Mouse (Mus musculus) intestine, embryonic 14.5 days (tissue): Measurements from ENCODE around the gene Get4. TPM values are rescaled to one million over a fixed set of nuclear protein-coding genes. Genes with fewer than 3 reads are reported as not detected.

Experiments
- ATAC-seq: fragments of 200-750 bp; cut with Nextera tagmentation; replicated peaks from 2 replicates; pipeline ENCODE4 v1.8.0; 2017; ENCODE audit warnings: low read depth, moderate number of reproducible peaks, moderate TSS enrichment, moderate library complexity; ENCODE audit not compliant: low FRiP score, low TSS enrichment
- DNase-seq: peaks from one replicate; pipeline ENCODE4 v3.0.0-alpha.2; 2018; ENCODE audit warnings: low spot score
- H3K27ac ChIP-seq: fragments of 300-500 bp; sonication (generic); 2 replicates; pipeline ENCODE4 v1.5.1; 2014; ENCODE audit warnings: low read depth, mild to moderate bottlenecking, control low read depth
- H3K27me3 ChIP-seq: fragments of 300-500 bp; sonication (generic); replicated peaks from 2 replicates; pipeline ENCODE4 v1.6.1; 2014; ENCODE audit warnings: low read length, control low read depth; ENCODE audit not compliant: control insufficient read depth, insufficient read depth
- H3K36me3 ChIP-seq: fragments of 300-500 bp; sonication (generic); 2 replicates; pipeline ENCODE4 v1.6.1; 2014; ENCODE audit warnings: low read length, control low read depth; ENCODE audit not compliant: control insufficient read depth, insufficient read depth
- H3K4me1 ChIP-seq: fragments of 300-500 bp; sonication (generic); replicated peaks from 2 replicates; pipeline ENCODE4 v1.6.1; 2014; ENCODE audit warnings: low read length, control low read depth, mixed read lengths; ENCODE audit not compliant: control insufficient read depth, insufficient read depth
- H3K4me2 ChIP-seq: fragments of 300-500 bp; sonication (generic); 2 replicates; pipeline ENCODE4 v1.6.1; 2014; ENCODE audit warnings: low read length
- H3K4me3 ChIP-seq: fragments of 300-500 bp; sonication (generic); 2 replicates; pipeline ENCODE4 v1.5.1; 2014; ENCODE audit warnings: low read depth, low read length, control low read depth, mixed read lengths
- H3K9ac ChIP-seq: fragments of 300-500 bp; sonication (generic); 2 replicates; pipeline ENCODE4 v1.6.1; 2014; ENCODE audit warnings: mild to moderate bottlenecking, low read length
- H3K9me3 ChIP-seq: fragments of 300-500 bp; sonication (generic); 2 replicates; pipeline ENCODE4 v1.6.1; 2016; ENCODE audit warnings: low read length, control low read depth; ENCODE audit not compliant: control insufficient read depth
- WGBS: fragments of 180-500 bp; shearing (Covaris S2); extraction: QIAGEN DNeasy Blood & Tissue Kit; methylation state at CpG from one replicate; pipeline ENCODE4 v1.1.7; 2014; 5-methylcytosine and 5-hydroxymethylcytosine counted together
- polyA plus RNA-seq: library from polyadenylated mRNA; unstranded; fragments of >200 nt; fragmentation: Nextera tagmentation; extraction: Ambion mirVana; gene quantifications from 2 replicates; pipeline ENCODE4 v1.2.1, GENCODE M21; 2014

Get4 gene
- polyA plus RNA-seq, 1 experiment from 2014 or later = 152 TPM

- no peaks in the 10 kb centered on the region for H3K27me3 ChIP-seq
- no peak overlapping the region for H3K4me2 ChIP-seq
- H3K27ac ChIP-seq = no peak overlapping the region
- ATAC-seq (0 out of 2 replicates have a peak, but pooled peaks have one; percentile 64), DNase-seq (peak; percentile 96)
- peaks cover 19% of the 10 kb centered on the region for H3K4me1 ChIP-seq
- H3K9ac ChIP-seq = no peak overlapping the region
- H3K9me3 ChIP-seq = no peaks in the 10 kb centered on the region
- 3% methylated on average over 15 of the region's 15 CpGs for WGBS
- no peak overlapping the region for H3K4me3 ChIP-seq
- no peaks in the 10 kb centered on the region for H3K36me3 ChIP-seq
Observed at GRCm38 (mm10) chr5:139282191-139282590, 30.1 kb downstream of the Get4 start.

GRCm38 (mm10) chr5:139283460-139284180, 31.5 kb downstream of the Get4 start:
- Histone ChIP-seq H3K27me3 (no peaks in the 10 kb centered on the region), H3K4me3 (no peak overlapping the region), H3K27ac (no peak overlapping the region), H3K9me3 (no peaks in the 10 kb centered on the region), H3K36me3 (no peaks in the 10 kb centered on the region), H3K4me1 (peaks cover 19% of the 10 kb centered on the region), H3K9ac (no peak overlapping the region), H3K4me2 (no peak overlapping the region)
- WGBS = 95% methylated on average over 14 of the region's 14 CpGs
- ATAC-seq (no peak), DNase-seq (no peak)

GRCm38 (mm10) chr5:139285383-139286067, 33.4 kb downstream of the Get4 start:
- DNase-seq = no peak
- peak; percentile 33; the same call in 1 of the 2 replicates for ATAC-seq
- Histone ChIP-seq H3K27me3 (no peaks in the 10 kb centered on the region), H3K9me3 (no peaks in the 10 kb centered on the region), H3K4me2 (no peak overlapping the region), H3K4me1 (peaks cover 19% of the 10 kb centered on the region), H3K9ac (no peak overlapping the region), H3K27ac (0 out of 2 replicates have a peak overlapping the region, but pooled peaks have one; percentile 34), H3K4me3 (no peak overlapping the region), H3K36me3 (no peaks in the 10 kb centered on the region)
- WGBS = 50% methylated on average over 8 of the region's 8 CpGs

DNA sequence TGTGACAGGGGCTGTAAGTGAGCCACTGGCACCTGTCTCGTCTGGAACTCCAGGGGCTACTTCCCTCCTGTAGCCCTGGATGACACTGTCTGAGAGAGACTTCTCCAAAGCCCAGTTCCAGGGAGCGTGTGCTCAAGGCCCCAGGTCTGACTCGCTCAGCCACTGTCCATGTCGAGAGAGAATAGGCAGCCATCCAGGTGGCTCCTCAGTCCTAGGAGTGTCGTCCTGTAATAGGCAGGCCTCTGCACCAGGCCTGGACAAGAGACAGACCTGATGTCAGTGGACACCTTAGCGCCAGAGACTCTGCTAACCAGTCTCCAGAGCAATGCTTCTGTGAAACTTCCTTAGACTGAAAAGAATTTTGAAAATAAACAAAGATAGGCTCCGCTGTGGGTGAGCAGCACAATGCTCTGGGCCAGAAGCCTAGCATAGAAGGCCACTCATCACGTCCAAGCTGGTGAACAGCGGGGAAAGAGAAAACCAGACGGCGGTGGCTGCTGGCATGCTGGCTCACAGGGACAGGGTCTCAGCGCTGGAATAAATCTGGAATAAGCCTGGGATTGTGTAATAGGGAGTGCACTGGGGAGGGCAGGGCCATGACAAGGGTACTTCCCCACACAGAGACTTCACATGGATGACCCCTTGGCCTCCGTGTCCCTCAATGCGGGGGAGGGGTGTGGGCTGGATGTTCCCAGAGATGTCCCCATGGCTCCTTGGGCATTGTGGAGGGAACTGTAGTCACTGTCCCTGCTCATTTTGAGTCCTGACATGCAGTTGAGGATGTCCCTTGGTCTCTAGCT, 34.2 kb downstream of the Get4 start:
- ATAC-seq (peak; percentile 14; the same call in 1 of the 2 replicates), DNase-seq (no peak)
- Histone ChIP-seq H3K27ac (peak overlapping the region; percentile 34; the same call in 1 of the 2 replicates), H3K9ac (no peak overlapping the region; the same call in 1 of the 2 replicates), H3K9me3 (no peaks in the 10 kb centered on the region), H3K4me2 (no peak overlapping the region), H3K4me1 (peaks cover 19% of the 10 kb centered on the region), H3K27me3 (no peaks in the 10 kb centered on the region), H3K36me3 (no peaks in the 10 kb centered on the region), H3K4me3 (no peak overlapping the region)
- WGBS = 33% methylated on average over 14 of the region's 14 CpGs

DNA sequence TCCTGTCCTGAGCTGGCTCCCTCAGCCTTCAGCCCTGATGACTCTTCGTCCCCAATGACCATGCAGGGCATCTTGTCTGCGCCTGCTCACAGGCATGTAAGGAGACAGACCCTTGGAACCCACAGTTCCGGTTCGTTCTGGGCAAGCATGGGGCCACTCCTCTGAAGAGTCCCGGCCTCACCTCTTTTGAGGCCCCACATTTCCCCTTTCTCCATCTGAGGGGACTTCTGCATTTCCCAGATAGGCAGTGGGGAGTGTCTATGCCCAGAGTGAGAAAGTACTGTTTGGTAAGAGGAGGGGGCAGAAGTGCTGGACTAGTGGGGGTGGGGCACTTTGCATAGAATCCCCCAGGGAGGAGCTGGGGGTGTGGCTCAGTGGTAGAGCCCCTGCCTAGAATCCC, 35.0 kb downstream of the Get4 start:
- H3K36me3 ChIP-seq = no peaks in the 10 kb centered on the region
- ATAC-seq (no peak), DNase-seq (no peak)
- no peak overlapping the region for H3K4me2 ChIP-seq
- H3K4me1 ChIP-seq = peaks cover 19% of the 10 kb centered on the region
- no peak overlapping the region for H3K4me3 ChIP-seq
- H3K27me3 ChIP-seq = no peaks in the 10 kb centered on the region
- no peaks in the 10 kb centered on the region for H3K9me3 ChIP-seq
- no peak overlapping the region for H3K9ac ChIP-seq
- peak overlapping the region; percentile 34; the same call in 1 of the 2 replicates for H3K27ac ChIP-seq
- 81% methylated on average over 5 of the region's 5 CpGs for WGBS

GRCm38 (mm10) chr5:139287787-139288186, 35.7 kb downstream of the Get4 start:
- Histone ChIP-seq H3K4me2 (no peak overlapping the region), H3K36me3 (no peaks in the 10 kb centered on the region), H3K27me3 (no peaks in the 10 kb centered on the region), H3K4me1 (peaks cover 19% of the 10 kb centered on the region), H3K9ac (no peak overlapping the region), H3K9me3 (no peaks in the 10 kb centered on the region), H3K4me3 (no peak overlapping the region), H3K27ac (no peak overlapping the region)
- no peak for ATAC-seq
- 92% methylated on average over 4 of the region's 4 CpGs for WGBS
- no peak for DNase-seq

DNA sequence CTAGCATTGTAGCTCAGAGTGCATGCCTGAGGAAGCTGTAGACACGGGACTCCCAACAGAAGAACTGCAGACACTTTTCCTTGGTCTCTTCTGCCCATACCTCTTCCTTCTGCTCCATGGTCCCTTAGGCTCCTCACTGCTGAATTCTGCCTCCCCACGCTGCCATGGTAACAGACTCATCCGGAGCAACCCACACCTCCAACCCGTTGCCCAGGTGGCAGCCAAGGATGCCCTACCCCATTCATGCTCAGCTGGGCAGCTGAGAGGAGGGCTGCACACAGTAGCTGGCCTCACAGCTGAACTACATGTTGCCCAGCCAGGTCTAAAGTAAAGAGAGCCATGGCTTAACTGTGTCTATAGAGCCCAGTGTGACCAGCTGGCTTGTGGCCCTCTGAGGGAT, 36.5 kb downstream of the Get4 start:
- Histone ChIP-seq H3K9ac (no peak overlapping the region), H3K9me3 (no peaks in the 10 kb centered on the region), H3K4me1 (peaks cover 19% of the 10 kb centered on the region), H3K4me3 (no peak overlapping the region), H3K4me2 (no peak overlapping the region), H3K27ac (no peak overlapping the region), H3K27me3 (no peaks in the 10 kb centered on the region), H3K36me3 (no peaks in the 10 kb centered on the region)
- DNase-seq (no peak), ATAC-seq (no peak)
- 83% methylated on average over 4 of the region's 4 CpGs for WGBS

- no peak overlapping the region for H3K9ac ChIP-seq
- no peak overlapping the region for H3K4me3 ChIP-seq
- H3K27ac ChIP-seq = no peak overlapping the region
- H3K27me3 ChIP-seq = no peaks in the 10 kb centered on the region
- no peak for DNase-seq
- 84% methylated on average over 12 of the region's 12 CpGs for WGBS
- H3K36me3 ChIP-seq = no peaks in the 10 kb centered on the region
- peaks cover 12% of the 10 kb centered on the region for H3K4me1 ChIP-seq
- ATAC-seq = no peak
- H3K4me2 ChIP-seq = no peak overlapping the region
- no peaks in the 10 kb centered on the region for H3K9me3 ChIP-seq
Observed at GRCm38 (mm10) chr5:139290467-139291259, 38.5 kb downstream of the Get4 start.
